Mouse (Mus musculus) monocyte, adult 5-6 weeks (primary cell): Measurements from ENCODE around the gene Rgma. TPM values are rescaled to one million over a fixed set of nuclear protein-coding genes. Genes with fewer than 3 reads are reported as not detected.
A peak's percentile ranks its signal among the peaks of the same experiment; 100 is the strongest.

Experiments
- ATAC-seq: fragments of 153-309, 156-312 bp; replicated peaks from 2 replicates; pipeline ENCODE4 v1.8.0; 2017; ENCODE audit warnings: mild to moderate bottlenecking; ENCODE audit not compliant: low TSS enrichment, insufficient number of reproducible peaks, severe bottlenecking, poor library complexity, low FRiP score
- total RNA-seq: library from RNA; stranded (forward); fragments of 200-1000, 200-491, 200-594 nt; gene quantifications from 3 replicates; pipeline ENCODE4 v1.2.3, GENCODE M21; 2017

Gene Rgma
- total RNA-seq, 1 experiment from 2014 or later, result not detected

DNA sequence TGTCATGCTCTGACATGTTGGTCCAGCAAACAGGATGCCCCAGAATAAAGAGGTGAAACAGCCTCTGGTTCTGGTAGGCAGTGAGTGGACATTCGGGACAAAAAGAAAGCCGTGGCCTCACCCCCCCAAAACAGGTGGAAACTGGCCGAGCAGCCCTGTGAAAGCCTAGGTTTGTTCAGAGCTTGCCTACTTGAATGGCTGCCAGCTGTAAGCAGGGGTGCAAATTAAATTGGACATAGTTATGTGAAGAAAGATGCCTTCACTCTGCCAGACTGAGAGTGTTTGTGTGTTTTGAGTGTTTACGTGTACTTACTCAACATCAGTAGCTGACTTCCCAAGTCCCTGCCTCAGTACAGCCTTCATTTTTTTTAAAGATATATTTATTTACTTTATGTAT, 18.7 kb downstream of the Rgma start:
- ATAC-seq, result no peak

DNA sequence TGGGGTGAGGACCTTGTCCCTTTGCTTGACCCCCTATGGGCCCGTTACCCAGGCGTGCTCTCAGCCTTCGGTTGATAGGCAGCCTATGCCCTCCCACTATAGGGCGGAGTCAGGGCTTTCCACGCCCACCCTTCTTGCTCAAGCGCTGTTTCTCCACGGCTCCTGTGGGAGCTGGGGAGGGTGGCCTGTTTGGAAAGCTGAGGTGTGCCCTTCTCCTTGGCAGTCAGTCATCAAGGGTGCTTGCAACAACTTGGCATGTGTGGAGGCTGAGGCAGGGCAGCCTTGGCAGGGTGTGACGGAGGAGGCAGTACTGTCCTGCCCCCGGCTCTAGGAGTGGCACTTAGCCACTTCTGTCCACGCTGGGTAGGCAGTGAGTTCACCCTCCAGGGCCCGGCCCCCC, 23.0 kb downstream of the Rgma start:
- ATAC-seq, result no peak

DNA sequence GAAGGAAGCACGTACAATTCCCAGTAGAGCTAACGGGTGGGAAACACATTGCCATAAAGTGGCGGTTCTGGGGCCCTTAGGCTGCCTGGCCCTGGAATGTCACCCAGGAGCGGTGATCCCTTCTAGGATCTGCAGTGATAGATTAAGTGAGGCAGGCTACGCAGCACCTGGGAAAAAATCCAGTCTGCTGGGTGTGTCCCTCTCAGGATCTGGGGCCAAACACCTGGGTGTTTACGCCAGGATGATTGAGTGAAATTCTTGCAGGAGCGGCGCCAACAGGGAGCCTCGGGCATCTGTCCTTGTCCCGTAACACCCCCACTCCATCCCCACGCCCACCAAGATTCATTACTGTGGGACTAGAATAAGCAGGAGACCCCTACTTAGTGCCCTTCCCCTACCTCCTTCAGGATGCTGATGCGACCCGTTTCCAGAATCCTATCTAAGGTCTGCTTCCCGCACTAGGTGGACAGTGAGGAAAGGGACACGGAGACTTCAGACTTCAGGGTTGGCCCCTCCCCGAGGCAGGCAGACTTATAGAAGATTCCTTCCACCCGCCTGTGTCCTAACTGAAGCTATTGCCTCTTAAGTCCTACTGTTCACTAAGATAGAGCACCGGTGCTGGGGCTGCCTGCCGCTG, 23.6 kb downstream of the Rgma start:
- no peak for ATAC-seq

DNA sequence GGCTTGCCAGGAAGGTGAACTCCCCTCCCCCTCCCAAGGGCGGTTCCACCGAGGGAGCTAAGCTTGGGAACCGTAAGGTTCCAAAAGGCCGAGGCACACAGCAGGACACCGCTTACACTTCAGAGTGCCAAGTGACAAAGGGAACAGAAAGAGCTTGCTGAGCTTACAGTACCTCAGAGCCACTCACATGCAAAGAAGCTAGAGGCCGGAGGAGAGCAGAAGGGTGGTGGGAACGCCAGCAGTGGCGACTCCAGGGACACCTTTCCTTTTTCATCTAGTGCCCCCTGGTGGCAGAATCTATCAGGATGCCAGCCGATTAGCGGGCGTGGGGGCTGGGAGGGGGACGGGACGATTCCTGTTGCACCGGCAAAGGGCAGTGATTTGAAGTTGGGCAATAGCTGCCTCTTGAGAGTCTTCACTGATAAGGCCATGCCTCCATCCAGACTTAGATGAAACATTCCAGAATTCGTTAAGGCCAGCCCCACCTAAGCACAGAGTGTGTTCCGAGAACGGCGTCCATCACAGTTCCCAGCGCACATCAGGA, 24.3 kb downstream of the Rgma start:
- no peak for ATAC-seq

DNA sequence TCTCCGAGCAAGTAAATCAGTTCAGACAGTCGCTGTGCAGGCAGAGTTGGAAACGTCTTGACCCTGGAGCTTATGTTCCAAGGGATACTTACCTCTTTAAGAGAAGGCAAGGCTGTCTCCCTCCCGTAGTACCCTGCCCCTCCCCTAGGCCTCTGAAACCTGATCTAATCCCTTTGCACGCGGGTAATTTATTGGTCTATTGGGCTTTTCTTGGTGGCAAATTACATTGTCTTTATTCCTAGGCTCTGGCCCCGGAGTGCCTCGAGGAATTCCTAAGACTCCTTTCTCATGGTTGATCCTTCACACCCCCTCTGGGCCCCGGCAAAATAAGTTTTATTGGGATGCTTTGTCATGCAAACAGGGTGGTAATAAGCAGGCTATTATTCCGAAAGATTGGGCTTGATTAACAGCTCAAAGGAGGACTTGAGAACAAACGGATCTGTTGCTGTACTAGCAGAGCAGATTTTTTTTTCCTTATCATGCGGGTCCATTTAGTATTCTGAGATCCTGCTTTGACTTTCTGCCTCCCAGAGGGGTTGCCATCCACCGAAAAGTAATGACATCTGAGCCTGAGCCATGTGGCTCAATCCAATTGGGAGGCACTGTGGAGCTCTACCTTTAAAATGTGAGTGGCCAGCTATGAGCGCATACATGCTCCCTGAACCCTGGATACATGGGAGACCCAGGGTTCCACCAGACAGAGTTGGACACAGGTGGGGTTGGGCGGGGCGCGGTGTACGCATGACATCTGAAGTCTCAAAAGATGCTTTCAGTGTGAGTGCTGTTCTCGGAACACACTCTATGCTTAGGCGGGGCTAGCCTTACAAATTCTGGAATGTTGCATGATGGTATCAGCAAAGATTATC, 25.0 kb downstream of the Rgma start:
- no peak for ATAC-seq

DNA sequence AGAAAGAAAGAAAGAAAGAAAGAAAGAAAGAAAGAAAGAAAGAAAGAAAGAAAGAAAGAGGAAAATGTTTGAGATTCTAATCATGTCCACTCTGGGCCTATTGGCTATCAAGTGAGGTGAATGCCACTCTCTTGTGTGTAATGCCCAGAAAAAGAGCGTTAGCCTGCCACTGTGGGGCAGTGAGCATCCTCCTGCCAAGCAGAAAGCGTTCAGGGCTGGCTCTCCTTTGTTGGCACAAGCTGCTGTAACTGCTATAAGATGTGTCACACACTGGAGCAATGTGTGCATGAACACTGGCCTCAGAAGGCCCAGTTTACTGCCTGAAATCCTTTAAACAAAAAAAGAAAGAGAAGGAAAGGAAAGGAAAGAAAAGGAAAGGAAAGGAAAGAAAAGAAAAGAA, 26.8 kb downstream of the Rgma start:
- ATAC-seq, result no peak

DNA sequence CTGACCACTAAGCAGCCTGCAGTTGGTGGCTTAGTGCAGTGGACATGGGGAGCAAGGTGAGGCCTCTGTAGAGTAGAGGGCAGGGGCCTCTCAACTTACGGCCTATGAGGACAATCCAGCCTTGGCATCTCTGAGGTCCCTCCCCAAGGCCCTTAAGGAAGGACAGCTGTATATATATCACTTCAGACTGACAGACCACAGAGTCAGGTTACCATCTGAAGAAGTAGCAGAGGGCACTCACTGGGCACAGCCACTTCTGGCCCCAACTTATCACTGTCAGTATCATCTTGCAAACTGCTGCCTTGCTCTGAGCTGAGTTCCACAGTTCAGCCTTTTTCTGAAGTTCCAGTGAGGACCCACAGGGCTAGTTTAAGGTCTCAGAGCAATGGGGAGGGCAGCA, 27.4 kb downstream of the Rgma start:
- no peak for ATAC-seq

DNA sequence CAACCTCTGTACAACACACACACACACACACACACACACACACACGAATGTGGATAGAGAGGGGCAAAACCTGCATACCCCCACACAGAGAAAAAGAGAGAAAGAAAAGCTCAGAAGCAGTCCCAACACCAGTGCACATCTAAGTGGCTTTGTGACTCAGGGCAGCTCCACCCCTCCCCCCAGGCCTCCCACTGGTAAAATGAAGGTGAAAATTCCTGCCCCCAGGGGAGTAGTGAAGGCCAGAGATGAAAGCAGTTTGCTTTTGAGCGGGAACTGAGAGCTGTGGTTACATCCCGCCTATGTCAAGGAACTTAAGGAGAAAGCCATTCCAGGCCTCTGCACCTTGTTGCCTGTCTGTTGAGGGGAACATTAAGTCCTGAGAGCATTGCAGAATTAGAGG, 28.2 kb downstream of the Rgma start:
- no peak for ATAC-seq

DNA sequence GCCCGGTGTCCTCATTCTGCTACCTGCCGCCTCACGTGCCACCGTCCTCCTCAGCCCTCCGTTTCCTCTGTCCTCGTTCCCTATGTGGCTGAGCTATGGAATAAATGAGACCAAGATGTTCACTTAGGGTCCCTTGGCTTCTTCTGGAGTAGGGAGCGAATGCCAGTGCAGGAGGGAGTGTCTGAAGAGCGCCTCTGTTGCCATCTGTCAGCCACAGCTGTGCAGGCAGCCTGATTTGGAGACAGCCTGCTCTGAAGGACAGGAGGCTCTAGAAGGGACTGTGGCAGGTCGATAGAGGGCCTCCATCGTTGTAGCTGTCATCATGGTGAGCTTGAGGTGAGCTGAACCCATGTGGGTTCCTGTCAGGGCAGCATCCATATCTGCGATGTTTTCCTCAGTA, 30.2 kb downstream of the Rgma start:
- ATAC-seq, result no peak

DNA sequence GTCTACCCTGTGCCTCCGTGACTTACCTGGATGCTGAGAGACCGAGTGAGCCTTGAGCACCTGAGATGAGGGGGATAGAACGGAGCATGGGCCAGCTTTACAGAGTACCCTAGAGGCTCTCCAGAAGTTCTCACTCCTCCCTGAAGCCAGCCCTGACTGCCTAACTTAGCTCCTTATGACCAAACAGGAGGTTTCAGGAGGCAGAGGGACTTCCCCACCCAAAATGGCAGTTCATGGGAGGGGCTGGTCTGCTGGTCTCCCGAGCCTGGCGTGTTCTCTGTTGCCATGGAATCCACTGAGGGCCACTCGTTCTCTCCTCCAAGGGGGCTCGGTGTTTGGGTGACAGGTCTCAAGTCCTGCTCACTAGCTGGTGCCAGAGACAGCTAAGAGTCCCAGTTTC, 36.2 kb downstream of the Rgma start:
- ATAC-seq, result no peak

DNA sequence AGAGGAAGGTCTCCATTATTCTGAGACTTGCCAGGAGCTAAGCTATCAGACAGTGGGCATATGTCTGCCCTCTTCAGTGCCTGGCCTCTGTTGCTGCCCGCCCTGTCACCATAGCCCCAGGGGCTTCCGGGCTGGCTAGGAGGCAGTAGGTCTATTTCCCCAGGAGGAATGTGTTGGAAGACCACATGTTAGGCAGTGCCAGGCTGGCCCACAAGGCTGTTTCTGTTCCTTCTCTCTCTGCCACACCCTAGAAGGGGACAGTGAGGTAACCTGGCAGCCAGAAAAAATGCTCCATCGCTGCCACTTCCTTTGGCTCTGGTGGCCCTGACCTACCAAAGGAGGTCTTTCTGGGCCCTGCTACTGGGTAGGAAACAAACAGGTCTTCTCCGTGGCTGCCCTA, 36.7 kb downstream of the Rgma start:
- ATAC-seq, result no peak

DNA sequence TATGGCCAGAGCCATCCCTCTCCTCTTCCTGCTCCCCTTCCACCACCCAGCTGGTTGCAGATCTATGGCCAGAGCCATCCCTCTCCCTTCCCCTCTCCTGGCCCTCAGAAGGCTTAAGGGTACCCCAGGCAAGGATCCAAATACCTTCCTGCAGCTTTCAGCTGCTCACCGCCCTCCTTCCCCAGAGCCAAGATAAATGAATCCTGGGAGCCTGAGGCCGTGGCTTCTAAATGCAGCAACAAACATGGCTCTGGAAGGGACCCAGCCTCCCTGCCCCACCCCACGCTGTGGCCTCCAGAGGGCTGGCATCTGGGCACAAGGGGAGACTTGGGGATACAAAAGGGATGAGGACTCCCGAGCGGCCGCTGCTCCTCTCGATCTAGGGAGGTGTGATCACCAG, 37.1 kb downstream of the Rgma start:
- no peak for ATAC-seq

DNA sequence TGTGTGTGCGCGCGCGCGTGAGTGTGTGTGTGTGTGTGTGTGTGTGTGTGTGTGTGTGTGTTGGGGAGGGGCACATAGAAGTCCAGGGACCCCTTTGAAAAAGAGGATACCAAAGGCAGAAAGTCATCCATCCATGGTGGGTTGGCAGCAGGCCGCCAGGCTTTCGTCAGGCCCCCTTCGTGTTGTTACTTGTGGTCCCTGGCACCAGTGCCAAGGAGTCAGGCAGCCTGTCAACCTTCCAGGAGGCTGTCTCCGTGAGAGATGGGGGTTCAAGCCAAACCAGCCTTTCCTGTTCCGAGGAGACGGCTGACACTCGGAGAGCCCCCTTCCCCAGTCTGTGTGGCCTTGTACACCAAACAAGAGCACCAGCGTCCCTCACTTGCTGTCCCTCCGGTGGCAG, 38.9 kb downstream of the Rgma start:
- no peak for ATAC-seq

DNA sequence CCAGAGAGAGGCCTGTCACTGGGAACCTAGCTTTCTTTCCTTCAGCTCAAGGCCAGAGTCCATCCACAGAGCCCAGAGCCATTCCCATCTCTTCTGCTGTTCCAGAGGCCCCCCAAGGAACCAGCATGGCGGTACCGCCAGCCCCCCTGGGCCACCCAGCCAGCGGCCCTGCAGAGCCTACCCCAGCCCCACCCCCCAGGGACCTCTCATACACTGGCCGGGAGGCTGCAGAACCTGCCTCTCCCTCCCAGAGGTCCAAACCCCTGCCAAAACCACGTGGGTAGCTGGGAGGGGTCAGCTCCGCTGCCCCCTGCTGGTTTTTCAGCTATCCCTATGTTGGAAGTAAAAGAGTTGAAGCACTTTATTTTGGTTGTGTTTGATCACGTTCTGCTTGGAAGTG, 44.1 kb downstream of the Rgma start:
- ATAC-seq, result no peak

DNA sequence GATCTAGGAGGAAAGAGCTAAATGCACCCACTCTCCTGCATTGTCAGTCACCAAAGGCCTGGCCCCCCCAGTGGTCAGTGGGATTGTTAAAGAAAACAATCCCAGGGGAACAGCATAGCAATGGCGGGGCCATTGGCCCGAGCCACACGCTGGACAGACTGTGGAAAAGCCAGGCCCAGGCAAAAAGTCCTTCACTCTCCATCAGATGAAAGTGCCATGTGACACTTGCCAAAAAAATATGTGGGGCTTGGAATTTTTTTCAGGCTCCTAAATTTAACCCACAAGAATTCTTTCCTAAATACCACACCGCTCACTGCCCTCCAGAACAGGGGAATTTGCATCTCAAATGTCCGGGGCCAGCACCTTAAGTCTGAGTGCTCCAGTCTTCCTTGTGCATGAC, 45.5 kb downstream of the Rgma start:
- no peak for ATAC-seq

DNA sequence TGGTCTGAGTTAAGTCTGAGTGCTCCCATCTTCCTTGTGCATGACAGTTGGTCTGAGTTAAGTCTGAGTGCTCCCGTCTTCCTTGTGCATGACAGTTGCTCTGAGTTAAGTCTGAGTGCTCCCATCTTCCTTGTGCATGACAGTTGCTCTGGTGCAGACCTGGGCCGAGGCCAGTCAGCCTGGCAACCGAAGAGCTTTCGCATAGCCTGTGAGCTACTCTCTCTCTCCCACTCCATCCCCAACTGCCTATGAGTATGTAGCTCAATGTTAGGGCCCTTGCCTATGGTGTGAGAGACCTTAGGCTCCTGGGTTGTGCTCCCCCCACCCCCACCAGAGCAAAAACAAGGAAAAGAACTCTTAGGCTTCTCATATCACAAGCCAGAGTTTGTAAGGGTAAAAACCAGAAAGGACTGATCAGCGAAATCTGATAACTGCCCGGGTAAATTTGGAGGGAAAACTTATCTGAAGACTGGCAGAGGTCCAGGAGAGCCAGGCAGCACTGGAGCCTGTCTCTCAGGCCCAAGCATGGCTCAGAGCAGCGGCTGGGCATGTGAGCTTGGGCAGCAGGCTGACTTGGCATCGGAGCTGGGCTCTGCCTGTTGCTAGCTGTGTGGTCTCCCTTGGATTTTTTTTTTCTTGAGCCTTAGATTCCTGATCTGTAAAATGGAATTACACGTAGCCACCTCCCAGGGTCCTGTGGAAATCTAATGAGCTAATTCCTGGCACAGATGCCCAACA, 46.1 kb downstream of the Rgma start:
- ATAC-seq, result no peak

DNA sequence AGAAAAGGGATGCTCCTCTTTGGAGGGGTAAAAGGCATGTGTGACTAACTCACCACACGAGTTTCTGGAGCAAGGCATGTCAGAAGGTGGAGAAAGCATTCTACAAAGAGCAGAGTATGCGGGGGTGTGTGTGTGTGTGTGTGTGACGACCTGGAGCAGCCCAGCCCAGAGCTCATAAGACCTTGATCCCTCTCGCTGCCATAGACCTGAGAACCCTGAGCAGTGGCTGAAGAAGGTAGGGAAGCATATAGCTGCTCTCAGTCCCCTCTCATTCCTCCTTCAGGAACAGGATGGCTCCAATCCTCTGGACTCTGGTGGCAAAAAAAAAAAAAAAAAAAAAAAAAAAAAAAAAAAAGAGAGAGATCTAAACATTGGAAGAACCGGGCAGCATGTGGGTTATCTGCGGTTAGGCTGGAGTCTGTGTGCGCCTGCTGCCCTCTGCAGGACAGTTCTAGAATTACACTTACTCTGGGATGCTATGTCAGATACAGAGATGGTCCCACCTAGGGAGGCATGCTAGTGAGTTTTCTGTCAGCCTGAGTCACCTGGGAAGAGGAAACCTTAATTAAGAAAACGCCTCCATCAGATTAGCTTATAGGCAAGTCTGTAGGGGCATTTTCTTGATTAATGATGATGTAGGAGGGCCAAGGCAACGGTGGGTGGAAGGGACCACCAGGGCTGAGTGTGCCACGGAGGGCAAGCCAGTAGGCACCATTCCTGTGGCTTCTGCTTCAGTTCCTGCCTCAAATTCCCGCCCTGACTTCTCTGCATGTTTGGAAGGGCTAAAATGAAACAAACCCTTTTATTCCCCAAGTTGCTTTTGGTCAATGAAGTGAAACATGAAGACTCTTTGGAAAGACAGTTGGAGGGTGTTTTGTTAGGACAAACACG, 47.2 kb downstream of the Rgma start:
- ATAC-seq, result peak; percentile 70; the same call in 1 of the 2 replicates

DNA sequence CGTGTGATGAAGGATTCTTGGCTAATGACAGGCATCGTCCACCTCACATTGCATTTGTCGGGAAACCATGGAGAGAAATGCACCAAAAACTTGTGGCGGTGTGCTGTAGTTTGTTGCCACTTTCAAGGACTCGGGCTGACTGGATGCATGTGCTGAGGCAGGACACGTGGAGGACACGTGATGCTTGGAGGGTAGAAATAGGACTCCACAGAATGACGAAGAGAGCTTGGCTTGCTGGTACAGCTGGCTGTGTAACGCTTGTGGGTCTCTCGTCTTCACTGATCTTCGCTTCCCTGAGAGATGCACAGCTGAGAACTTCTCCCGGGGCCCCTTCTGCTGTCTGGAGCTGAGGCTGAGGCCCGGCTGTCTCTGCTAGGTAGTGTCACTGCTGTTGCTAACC, 47.9 kb downstream of the Rgma start:
- ATAC-seq, result no peak

DNA sequence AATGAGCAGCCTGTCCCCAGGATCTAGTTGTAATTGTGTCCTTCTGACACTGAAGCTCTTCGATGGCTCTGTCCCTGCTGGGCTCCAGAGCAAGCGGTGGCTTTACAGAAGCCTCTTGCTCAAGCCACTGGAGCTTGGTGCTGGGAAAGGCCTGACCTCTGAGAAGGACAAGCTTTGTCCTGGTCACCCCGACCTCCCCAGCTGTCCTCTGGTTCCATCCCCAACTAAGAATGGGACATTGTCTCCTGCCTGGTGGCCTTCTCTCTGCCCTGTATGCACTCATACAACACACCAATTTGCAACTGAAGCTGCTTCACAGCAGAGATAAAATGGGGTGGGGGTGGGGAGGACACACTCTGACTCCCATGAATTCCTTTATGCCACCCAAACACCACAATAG, 48.9 kb downstream of the Rgma start:
- ATAC-seq, result no peak
